Mouse (Mus musculus) brown adipose tissue, adult 24 weeks (tissue): ENCODE results near the gene Prss22. TPM values are rescaled to one million over a fixed set of nuclear protein-coding genes. Genes with fewer than 3 reads are reported as not detected.
A peak's percentile ranks its signal among the peaks of the same experiment; 100 is the strongest.

ENCODE experiments used
- H3K27ac ChIP-seq: fragments of 200-500 bp; replicated peaks from 2 replicates; pipeline ENCODE4 v1.5.1; 2012; ENCODE audit warnings: low read depth, mild to moderate bottlenecking, low read length
- H3K4me1 ChIP-seq: fragments of 200-500 bp; 2 replicates; pipeline ENCODE4 v1.6.1; 2012; ENCODE audit warnings: low read length, mixed read lengths; ENCODE audit not compliant: control insufficient read depth, insufficient read depth, insufficient read length
- H3K4me3 ChIP-seq: fragments of 200-500 bp; 2 replicates; pipeline ENCODE4 v1.5.1; 2012; ENCODE audit warnings: low read depth, mild to moderate bottlenecking, low read length, moderate library complexity; ENCODE audit not compliant: insufficient read depth
- polyA plus RNA-seq: library from polyadenylated mRNA; stranded (reverse); fragments of >200 nt; gene quantifications from 2 replicates; pipeline ENCODE4 v1.2.4, GENCODE M21; 2012; ENCODE audit not compliant: missing spikeins, insufficient read depth, insufficient read length

The Prss22 gene
- polyA plus RNA-seq, 1 experiment, result not detected

GRCm38 (mm10) chr17:24008105-24008504, 10.2 kb upstream of the Prss22 start:
- no peak overlapping the region for H3K4me3 ChIP-seq
- H3K27ac ChIP-seq, result no peak overlapping the region
- H3K4me1 ChIP-seq, result peaks cover 3% of the 10 kb centered on the region; the same call in 1 of the 2 replicates

- Histone ChIP-seq H3K4me1 (peaks cover 3% of the 10 kb centered on the region; the same call in 1 of the 2 replicates), H3K4me3 (no peak overlapping the region), H3K27ac (peak overlapping the region; percentile 48; the same call in 1 of the 2 replicates)
These were observed 9.5 kb upstream of the Prss22 start for GRCm38 (mm10) chr17:24007391-24007790.

GRCm38 (mm10) chr17:24006930-24007329, 9.0 kb upstream of the Prss22 start:
- H3K27ac ChIP-seq, result peak overlapping the region; percentile 48; the same call in 1 of the 2 replicates
- no peak overlapping the region for H3K4me3 ChIP-seq
- peaks cover 3% of the 10 kb centered on the region; the same call in 1 of the 2 replicates for H3K4me1 ChIP-seq

GRCm38 (mm10) chr17:24005049-24005448, 7.1 kb upstream of the Prss22 start:
- Histone ChIP-seq H3K27ac (no peak overlapping the region), H3K4me1 (peaks cover 3% of the 10 kb centered on the region; the same call in 1 of the 2 replicates), H3K4me3 (no peak overlapping the region)

GRCm38 (mm10) chr17:24004071-24004665, 6.3 kb upstream of the Prss22 start:
- Histone ChIP-seq H3K4me3 (no peak overlapping the region), H3K27ac (no peak overlapping the region), H3K4me1 (peaks cover 3% of the 10 kb centered on the region; the same call in 1 of the 2 replicates)

- Histone ChIP-seq H3K4me1 (no peaks in the 10 kb centered on the region), H3K27ac (no peak overlapping the region), H3K4me3 (no peak overlapping the region)
These were observed 2.5 kb upstream of the Prss22 start for GRCm38 (mm10) chr17:24000404-24000803.

- no peak overlapping the region for H3K4me3 ChIP-seq
- H3K27ac ChIP-seq, result no peak overlapping the region
- H3K4me1 ChIP-seq, result no peaks in the 10 kb centered on the region
These were observed 483 bp upstream of the Prss22 start for GRCm38 (mm10) chr17:23998383-23998782.

- H3K4me1 ChIP-seq, result no peaks in the 10 kb centered on the region
- no peak overlapping the region for H3K4me3 ChIP-seq
- no peak overlapping the region for H3K27ac ChIP-seq
These were observed 2.5 kb downstream of the Prss22 start for GRCm38 (mm10) chr17:23995421-23995820.

GRCm38 (mm10) chr17:23994667-23995066, 3.2 kb downstream of the Prss22 start:
- Histone ChIP-seq H3K4me1 (no peaks in the 10 kb centered on the region), H3K27ac (no peak overlapping the region), H3K4me3 (no peak overlapping the region)

GRCm38 (mm10) chr17:23993559-23994428, 4.1 kb downstream of the Prss22 start:
- Histone ChIP-seq H3K27ac (no peak overlapping the region), H3K4me3 (no peak overlapping the region), H3K4me1 (no peaks in the 10 kb centered on the region)

GRCm38 (mm10) chr17:23992789-23993553, 4.9 kb downstream of the Prss22 start:
- Histone ChIP-seq H3K4me3 (no peak overlapping the region), H3K4me1 (no peaks in the 10 kb centered on the region), H3K27ac (no peak overlapping the region)

- no peaks in the 10 kb centered on the region for H3K4me1 ChIP-seq
- no peak overlapping the region for H3K4me3 ChIP-seq
- H3K27ac ChIP-seq, result no peak overlapping the region
These were observed 8.1 kb downstream of the Prss22 start for GRCm38 (mm10) chr17:23989802-23990201.

- Histone ChIP-seq H3K4me1 (no peaks in the 10 kb centered on the region), H3K4me3 (no peak overlapping the region), H3K27ac (no peak overlapping the region)
These were observed 12.9 kb downstream of the Prss22 start for GRCm38 (mm10) chr17:23984989-23985388.

GRCm38 (mm10) chr17:23982912-23983311, 15.0 kb downstream of the Prss22 start:
- H3K27ac ChIP-seq, result no peak overlapping the region
- no peak overlapping the region for H3K4me3 ChIP-seq
- H3K4me1 ChIP-seq, result no peaks in the 10 kb centered on the region

GRCm38 (mm10) chr17:23980297-23980909, 17.5 kb downstream of the Prss22 start, which contains the start of gene Prss30:
TSS of gene Prss30 (minus strand) at chr17:23980566.
- Histone ChIP-seq H3K27ac (0 out of 2 replicates have a peak within 1 kb of the TSS, but pooled peaks have one; percentile 15), H3K4me1 (no peaks in the 10 kb centered on the region), H3K4me3 (no peak within 1 kb of the TSS)
